Mouse (Mus musculus): ENCODE data around the gene Angptl6.

Gene Angptl6

DNA sequence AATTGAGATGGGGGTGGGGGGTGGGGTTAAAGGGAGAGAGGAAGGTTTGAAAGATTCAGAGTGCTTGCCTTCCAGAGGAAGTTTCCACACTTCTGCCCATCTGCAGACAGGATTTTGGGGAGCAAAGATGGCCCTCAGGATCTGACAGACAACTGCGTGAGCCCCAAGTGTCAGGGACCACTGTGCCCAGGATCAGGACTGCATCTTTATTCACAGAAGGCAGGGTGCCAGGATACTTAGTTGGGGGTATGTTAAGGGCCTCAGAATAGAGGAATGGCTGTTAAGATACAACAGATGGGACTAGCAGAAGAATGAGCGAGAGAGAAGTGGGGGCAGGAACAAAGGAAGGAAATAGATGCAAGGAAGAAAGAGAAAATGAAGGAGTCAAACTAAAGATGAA lies 7.0 kb upstream of the Angptl6 start:
- DNase-seq (ENCODE audit: low read depth), result no peak

DNA sequence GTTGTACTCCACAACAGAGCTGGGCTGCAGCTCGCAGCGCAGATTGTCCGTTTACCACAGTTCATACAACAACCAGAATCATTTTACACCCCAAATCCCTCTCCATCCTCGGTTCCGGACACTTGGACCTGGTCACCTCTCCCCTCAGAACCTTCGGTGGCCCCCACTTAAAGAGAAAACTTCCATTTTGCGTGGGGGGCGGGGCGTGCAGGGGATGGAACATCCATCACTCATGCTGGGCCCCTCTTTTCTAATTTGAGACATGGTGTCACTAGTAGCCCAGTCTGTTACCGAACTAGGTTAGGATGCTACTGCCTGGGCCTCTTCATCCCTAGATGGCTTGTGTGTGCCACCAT lies 839 bp downstream of the Angptl6 start:
- no peak for DNase-seq (ENCODE audit: low read depth)

GRCm38 (mm10) chr9:20878041-20878709 lies 1.4 kb downstream of the Angptl6 start:
- peak; percentile 100 for DNase-seq (ENCODE audit: low read depth)

DNA sequence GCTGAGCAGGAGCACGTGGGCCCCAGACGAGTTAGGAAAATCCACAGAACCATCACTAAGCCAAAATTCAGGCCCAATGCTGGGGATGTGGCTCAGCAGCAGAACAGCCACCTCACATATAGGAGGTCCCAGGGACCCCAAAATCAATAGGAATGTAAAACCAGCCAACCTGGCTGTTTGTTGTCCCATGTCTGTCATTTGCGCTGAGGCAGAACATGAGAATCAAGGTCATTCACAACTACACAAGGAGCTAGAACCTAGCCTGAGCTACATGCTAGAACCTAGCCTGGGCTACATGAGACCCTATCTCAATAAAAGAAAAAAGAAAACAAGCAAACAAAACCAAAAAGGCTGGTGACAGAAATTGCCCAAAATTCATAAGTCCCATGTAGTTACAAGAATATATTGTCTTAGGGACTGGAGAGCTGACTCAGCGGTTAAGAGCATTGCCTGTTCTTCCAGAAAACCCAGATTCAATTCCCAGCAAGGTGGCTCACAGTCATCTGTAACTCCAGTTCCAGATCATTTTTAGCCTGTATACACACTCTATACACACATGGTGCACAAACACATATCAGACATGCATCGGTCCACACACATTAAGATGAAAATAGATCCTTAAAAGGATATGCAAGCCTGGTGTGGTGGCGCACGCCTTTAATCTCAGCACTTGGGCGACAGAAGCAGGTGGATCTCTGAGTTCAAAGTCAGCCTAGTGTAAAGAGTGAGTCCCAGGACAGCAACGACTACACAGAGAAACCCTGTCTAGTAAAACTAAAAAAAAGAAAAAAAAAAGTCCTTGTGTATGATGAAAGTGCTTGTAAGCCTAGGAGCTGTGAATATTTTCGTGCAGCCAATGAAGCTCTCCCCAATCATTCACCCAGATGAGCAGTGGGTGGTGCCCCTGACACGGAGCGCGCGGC lies 2.1 kb downstream of the Angptl6 start:
- no peak for DNase-seq (ENCODE audit: low read depth)

GRCm38 (mm10) chr9:20876318-20877117 lies 3.0 kb downstream of the Angptl6 start:
- no peak for DNase-seq (ENCODE audit: low read depth)

DNA sequence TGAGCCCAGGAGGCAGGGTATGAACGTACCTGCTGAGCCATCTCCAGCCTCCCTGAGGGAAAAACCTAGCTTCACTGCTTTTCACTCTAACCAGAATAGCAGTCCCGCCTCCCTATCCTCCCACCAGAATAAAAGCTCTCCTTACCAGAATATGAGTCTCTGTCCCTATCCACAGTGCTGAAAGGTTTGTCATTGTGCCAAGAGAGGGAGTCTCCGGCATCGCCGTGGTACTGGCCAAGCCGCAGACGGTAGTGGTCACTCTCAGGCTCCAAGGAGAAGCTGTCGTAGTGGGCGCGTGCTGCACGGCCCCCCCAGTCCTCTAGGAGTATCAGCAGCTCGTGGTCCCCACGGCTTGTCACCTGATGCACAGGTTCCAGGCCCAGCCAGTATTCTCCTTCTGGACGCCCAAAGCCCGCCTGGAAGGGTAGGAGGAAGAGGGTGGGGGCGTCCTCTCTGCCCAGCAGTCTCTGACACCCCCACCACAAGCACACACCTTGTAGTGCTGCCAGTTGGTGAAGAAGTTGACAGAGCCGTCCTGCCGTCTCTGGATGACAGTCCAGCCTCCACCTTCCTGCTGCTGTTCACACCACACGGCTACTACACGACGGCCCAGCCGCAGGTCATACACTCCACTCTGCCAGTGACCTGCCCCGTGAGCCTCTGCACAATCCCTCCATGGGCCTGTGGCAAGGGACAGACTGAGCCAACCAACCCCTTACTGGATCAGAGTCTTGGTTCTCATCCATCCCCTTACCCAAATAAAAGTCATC lies 4.3 kb downstream of the Angptl6 start:
- DNase-seq (ENCODE audit: low read depth), result no peak

DNA sequence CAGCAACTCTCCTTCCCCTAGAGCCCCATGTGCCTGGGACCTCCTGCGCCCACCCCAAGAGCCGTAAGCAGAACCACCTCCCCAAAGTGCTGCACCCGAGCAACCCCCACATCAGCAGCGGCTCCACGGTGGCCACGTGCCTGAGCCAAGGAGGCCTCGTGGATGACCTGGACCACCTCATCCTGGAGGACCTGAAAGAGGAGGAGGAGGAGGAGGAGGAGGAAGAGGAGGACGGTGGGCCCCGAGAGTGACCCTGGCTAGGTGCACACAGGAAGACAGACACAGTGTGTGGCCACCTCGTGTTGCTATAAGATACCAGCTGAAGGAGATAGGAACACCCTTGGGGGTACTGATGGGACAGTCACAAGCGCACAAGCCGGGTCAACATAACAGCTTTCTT lies 6.0 kb downstream of the Angptl6 start:
- no peak for DNase-seq (ENCODE audit: low read depth)

- DNase-seq (ENCODE audit: low read depth), result no peak
Observed at GRCm38 (mm10) chr9:20872991-20873390, 6.5 kb downstream of the Angptl6 start.

DNA sequence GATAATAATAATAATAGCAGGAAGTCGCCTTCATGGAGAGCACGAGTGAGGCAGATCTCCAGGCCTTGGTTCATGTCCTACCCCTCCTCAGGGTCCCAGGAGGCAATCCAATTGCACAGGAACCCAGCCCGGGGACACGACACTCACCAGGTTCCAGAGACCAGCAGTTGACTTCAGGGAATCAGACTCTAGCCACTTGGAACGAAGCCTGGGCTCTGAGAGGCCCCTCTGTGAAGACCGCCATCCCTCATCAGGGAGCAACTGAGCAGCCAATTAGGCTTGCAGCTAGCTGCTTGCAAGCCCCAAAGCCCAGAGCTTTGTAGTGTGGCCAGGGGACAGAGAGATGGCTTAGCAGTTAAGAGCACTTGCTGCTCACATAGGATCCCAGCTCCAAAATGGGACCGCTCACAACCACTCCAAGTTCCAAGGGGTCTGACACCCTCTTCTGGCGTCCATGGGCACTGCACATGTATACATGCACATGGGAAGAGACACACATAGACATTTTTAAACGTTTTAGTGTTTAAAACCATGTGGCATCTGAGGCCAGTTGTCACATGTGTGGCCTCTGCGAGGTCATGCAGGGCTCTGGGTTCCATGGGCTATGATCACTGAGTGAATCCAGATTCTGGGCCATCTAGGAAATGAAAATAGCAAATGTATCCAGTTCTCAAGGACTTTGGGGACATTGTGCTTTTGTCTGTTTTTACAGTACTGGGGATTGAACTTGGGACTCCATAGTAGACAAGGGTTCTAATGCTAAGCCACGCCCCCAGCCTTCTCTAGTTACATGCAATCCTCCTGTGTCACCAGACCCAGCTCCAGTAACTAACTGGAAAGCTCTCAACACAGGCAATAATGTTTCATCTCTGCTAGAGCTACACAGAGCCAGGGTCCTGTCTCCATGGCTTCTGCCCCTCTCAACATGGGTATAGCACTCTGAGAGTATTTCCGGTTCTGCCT lies 9.0 kb downstream of the Angptl6 start:
- DNase-seq (ENCODE audit: low read depth), result no peak

- peak; percentile 47 for DNase-seq (ENCODE audit: low read depth)
Observed at GRCm38 (mm10) chr9:20869246-20869645, 10.3 kb downstream of the Angptl6 start.

DNA sequence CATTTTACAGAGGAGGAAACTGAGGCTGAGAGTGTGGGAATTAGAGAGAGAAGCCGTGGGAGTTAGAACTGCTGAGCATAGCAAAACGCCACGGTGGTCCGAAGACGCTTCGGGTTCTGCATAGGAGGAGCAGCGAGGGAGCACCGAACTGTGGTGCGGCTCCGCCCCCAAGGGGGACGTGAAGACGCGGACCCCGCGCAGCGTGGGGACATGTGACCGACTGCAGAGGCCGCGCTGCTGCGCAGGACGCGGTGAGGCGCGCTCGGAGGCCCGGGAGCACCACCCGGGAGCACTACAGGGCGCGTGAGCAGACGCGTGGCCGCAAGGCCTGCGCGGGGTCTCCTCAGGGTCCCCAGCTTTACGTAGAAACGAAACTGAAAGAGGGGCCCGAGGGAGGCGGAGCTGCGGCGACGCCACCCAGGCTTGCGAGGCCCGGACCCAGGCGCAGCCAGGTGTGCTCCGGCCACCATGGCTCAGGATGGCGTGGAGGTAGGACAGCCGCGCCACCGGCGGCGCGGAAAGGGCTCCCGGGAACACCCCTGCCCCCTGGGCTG lies 11.0 kb downstream of the Angptl6 start, which contains the start of gene A230050P20Rik:
TSS of gene A230050P20Rik (plus strand) at position 195 of the 554 bp plus-strand sequence.
- DNase-seq (ENCODE audit: low read depth), result peak; percentile 71

GRCm38 (mm10) chr9:20866879-20867278 lies 12.6 kb downstream of the Angptl6 start:
- DNase-seq (ENCODE audit: low read depth), result no peak

GRCm38 (mm10) chr9:20862225-20862624 lies 17.3 kb downstream of the Angptl6 start:
- no peak for DNase-seq (ENCODE audit: low read depth)

DNA sequence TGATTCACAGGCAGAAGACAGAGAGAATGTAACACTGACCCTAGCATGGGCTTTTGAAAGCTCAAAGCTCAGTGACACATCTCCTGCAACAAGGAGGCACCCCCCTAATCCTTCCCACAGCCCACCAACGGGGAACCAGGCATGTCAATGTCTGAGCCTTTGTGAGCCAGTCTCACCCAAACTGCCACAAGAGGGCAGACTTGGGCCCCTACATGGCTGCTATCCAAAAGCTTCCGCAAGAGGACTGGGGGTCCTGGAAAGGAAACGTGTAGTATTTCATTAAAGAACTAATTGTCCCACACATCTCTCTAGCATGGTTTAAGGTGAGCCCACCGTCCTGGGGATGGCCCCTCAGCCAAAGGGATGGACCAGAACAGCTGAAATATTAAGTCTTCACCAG lies 17.7 kb downstream of the Angptl6 start:
- peak; percentile 59 for DNase-seq (ENCODE audit: low read depth)

DNA sequence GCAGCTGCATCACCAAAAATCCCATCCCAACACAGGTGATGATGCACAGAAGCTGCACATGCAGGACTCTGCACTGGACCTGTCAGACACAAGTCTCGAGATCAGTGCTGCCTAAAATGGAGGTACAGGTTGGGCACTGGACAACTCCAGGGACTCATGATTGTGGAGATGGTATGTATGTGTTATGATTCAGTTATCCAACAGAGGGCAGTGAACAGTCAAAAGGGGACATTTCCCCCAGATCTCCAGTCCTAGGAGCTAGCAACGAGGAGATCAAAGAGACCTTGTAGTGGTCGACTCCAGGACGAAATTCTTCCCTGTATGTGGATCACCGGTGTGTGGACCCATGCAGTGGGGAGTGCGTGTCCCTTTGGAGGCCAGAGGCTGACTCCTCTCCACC lies 19.6 kb downstream of the Angptl6 start:
- DNase-seq (ENCODE audit: low read depth), result no peak

DNA sequence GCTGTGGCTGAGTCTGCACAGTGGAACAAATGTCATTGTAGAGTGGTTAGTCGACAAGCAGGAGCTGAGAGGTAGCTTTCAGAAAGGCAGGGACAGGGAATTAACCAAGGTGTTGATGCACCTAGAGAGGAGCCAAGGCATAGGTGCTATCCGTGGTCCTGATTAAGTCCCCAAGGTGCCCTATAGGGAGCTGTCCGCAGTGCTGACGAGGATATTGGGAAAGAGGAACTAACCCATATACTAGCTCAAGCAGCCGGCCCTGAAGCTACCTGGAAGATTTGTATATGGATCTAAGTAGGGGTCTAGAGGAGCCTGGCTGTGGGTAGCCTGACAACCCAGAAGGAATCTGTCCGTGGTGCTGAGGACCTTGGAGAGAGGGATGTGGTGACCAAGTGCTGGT lies 22.4 kb downstream of the Angptl6 start:
- DNase-seq (ENCODE audit: low read depth), result peak; percentile 84

DNA sequence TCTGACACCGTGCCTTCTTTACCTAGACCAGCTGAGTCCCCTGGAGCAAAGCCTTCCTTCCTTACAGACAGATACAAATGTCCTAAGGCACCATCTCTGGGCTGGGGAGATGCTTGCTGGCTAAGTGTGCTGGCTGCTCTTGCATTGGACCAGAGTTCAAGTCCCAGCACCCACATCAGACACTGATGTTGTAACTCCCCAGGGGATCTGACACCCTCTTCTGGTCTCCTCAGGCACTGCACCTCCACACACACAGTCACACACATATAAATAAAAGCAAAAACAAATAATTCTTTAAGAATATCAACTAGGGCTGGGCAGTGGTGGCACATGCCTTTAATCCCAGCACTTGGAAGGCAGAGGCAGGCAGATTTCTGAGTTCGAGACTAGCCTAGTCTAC lies 29.3 kb downstream of the Angptl6 start:
- DNase-seq (ENCODE audit: low read depth), result no peak

DNA sequence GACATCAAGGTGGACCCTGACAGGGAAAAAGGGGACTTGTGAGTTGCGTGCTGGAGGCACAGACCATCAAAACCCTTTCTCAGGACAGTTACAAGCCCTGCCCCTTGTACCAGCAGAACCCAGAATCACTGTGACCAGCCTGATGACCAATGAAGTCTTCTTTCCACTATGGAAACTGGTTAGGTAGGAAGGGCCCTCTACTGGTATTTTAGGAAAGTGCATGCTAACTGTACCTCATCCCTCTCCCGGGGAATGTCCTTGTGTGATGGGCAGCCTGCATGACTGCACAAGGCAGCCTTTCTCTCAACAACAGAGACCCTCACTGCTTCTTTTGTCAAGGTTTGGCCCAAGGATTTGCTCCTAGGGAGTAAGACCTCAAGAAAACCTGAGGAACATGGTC lies 36.9 kb downstream of the Angptl6 start:
- DNase-seq (ENCODE audit: low read depth), result peak; percentile 39

- DNase-seq (ENCODE audit: low read depth), result no peak
Observed at GRCm38 (mm10) chr9:20842211-20842610, 37.3 kb downstream of the Angptl6 start.

DNA sequence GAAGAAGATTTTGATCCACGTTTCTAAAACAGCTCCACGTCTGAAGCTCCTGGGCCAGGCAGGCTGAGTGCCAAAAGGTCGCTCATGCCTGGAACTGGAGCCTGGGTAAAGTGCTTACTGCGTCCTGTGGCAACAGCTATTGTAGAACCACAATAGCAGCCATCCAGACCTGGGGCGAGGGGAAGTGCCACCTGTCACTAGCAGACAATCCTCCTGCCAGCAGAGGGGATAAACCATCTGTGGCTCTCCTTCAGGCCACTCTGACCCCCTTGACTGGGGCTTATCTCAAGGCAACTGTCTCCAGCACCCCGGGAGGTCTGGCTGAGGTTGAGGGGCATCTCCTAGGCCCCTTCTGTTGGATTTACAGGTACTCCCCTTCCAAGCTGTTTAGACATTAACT lies 40.6 kb downstream of the Angptl6 start:
- DNase-seq (ENCODE audit: low read depth), result no peak

Measured in induced T-regulatory cell, adult 2 months (primary cell).